Mouse (Mus musculus): ENCODE data around the gene Safb2.

GRCm38 (mm10) chr17:56572154-56572553 is 12.2 kb downstream of the Safb2 start:
- TF ChIP-seq EP300 (IDR thresholded peaks at IDR 0.05; ENCODE audit: low read depth) (no peak), CTCF (IDR thresholded peaks at IDR 0.05; ENCODE audit: low read depth) (no peak)

All from liver, postnatal 0 days (tissue).